Mouse (Mus musculus) small intestine, adult 2 months (tissue): ENCODE results near the gene A730049H05Rik.

Source experiments
- CTCF ChIP-seq: fragments of 200-500 bp; IDR thresholded peaks from 2 replicates; pipeline ENCODE4 v1.5.1; 2012; ENCODE audit warnings: low read depth, mild to moderate bottlenecking, control low read depth, inconsistent platforms, low read length, moderate library complexity, mixed read lengths; ENCODE audit not compliant: insufficient replicate concordance, insufficient read length; ENCODE audit errors: extremely low read depth
- POLR2A ChIP-seq: fragments of 200-500 bp; IDR thresholded peaks from 2 replicates; pipeline ENCODE4 v1.6.1; 2012; ENCODE audit warnings: low read depth, mild to moderate bottlenecking, control low read depth, inconsistent platforms, low read length, moderate library complexity

DNA sequence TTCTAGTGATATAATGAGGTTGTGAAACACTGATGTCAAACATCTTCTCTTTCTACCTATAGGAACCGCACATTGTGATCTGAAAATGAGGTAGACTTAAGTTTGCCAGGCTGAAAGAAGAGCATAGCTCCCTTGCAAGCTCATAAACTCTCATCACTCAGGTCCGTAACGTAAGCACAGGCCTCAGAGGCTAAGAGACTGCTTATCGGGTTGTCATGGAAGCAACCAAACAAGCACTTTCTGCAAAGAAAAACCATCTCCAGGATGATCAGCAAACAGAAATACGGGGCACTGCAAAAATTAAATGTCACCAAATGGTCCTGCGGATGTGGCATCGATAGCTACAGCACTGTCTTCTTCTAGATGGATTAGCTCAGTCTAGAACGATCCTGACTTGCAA lies 29.6 kb downstream of the A730049H05Rik start:
- TF ChIP-seq CTCF, result no peak
- no peak for TF ChIP-seq POLR2A
